Mouse (Mus musculus) midbrain, embryonic 12.5 days (tissue): ENCODE data around the gene Gpsm1. TPM values are rescaled to one million over a fixed set of nuclear protein-coding genes. Genes with fewer than 3 reads are reported as not detected.

ENCODE experiments used
- ATAC-seq: fragments of 200-750 bp; cut with Nextera tagmentation; 2 replicates; pipeline ENCODE4 v1.8.0; 2017; ENCODE audit warnings: low read depth, moderate TSS enrichment, moderate library complexity; ENCODE audit not compliant: low FRiP score
- H3K27ac ChIP-seq: fragments of 300-500 bp; sonication (generic); replicated peaks from 2 replicates; pipeline ENCODE4 v1.5.1; 2016; ENCODE audit warnings: mild to moderate bottlenecking
- H3K27me3 ChIP-seq: fragments of 300-500 bp; sonication (generic); 2 replicates; pipeline ENCODE4 v1.6.1; 2016; ENCODE audit warnings: mild to moderate bottlenecking
- H3K36me3 ChIP-seq: fragments of 300-500 bp; sonication (generic); 2 replicates; pipeline ENCODE4 v1.6.1; 2016
- H3K4me1 ChIP-seq: fragments of 300-500 bp; sonication (generic); 2 replicates; pipeline ENCODE4 v1.6.1; 2016
- H3K4me2 ChIP-seq: fragments of 300-500 bp; sonication (generic); replicated peaks from 2 replicates; pipeline ENCODE4 v1.6.1; 2016; ENCODE audit warnings: mild to moderate bottlenecking, moderate library complexity
- H3K4me3 ChIP-seq: fragments of 300-500 bp; sonication (generic); 2 replicates; pipeline ENCODE4 v1.5.1; 2016; ENCODE audit warnings: mild to moderate bottlenecking
- H3K9ac ChIP-seq: fragments of 300-500 bp; sonication (generic); replicated peaks from 2 replicates; pipeline ENCODE4 v1.6.1; 2016; ENCODE audit warnings: mild to moderate bottlenecking, moderate library complexity
- H3K9me3 ChIP-seq: fragments of 300-500 bp; sonication (generic); 2 replicates; pipeline ENCODE4 v1.6.1; 2016; ENCODE audit warnings: mild to moderate bottlenecking
- WGBS: fragments of 180-500 bp; shearing (Covaris S2); methylation state at CpG from one replicate; pipeline ENCODE4 v1.1.7; 2016; 5-methylcytosine and 5-hydroxymethylcytosine counted together
- polyA plus RNA-seq: library from polyadenylated mRNA; unstranded; fragments of >200 nt; fragmentation: Nextera tagmentation; extraction: Ambion mirVana; gene quantifications from 2 replicates; pipeline ENCODE4 v1.2.1, GENCODE M21; 2016

Gene Gpsm1
- polyA plus RNA-seq, 1 experiment from 2014 or later: 129 TPM

- ATAC-seq: no peak
- H3K36me3 ChIP-seq: peaks cover 72% of the 10 kb centered on the region
- 92% methylated on average over 2 of the region's 2 CpGs for WGBS
- no peak overlapping the region for H3K9ac ChIP-seq
- H3K4me3 ChIP-seq: no peak overlapping the region
- H3K27me3 ChIP-seq: no peaks in the 10 kb centered on the region
- peaks cover 12% of the 10 kb centered on the region for H3K4me1 ChIP-seq
- no peak overlapping the region for H3K27ac ChIP-seq
- no peaks in the 10 kb centered on the region for H3K9me3 ChIP-seq
- H3K4me2 ChIP-seq: no peak overlapping the region
Measured at GRCm38 (mm10) chr2:26324917-26325316, 9.6 kb downstream of the Gpsm1 start.

DNA sequence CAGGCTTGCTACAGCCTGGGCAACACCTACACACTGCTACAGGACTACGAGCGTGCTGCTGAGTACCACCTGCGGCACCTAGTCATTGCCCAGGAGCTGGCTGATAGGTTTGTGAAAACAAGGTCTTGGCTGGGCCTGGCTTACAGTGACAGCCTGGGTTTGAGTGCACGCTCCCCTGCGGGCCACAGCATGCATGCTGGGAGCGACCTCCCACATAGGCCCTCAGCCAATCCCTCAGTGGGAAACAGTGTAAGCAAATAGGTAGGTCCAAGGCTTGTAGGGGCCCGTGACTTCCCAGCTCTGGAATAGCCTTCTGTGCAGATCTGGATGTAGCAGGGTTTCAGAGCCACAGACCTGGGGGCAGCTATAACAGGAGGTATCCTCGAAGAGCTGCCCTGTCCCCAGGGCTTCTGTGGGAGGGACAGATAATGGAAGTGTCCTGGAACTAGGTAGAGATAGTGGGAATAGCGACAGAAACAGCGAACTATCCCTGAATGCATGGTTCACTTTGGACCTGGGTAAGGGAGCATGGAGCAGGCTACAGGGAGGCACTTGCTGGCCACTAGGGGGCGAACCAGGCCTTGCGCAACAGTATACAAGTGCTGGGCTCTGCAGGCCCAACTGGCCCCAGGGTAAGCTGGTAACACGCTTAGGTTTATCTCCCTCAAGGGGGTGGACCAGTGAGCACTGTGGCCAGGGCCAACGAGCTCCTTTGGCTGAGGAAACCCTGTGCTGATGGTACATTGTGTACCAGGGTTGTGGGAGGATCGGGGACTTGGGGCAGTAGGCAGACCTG lies 10.3 kb downstream of the Gpsm1 start:
- 72% methylated on average over 15 of the region's 15 CpGs for WGBS
- Histone ChIP-seq H3K27me3 (no peaks in the 10 kb centered on the region), H3K4me3 (no peak overlapping the region), H3K36me3 (peaks cover 75% of the 10 kb centered on the region), H3K9me3 (no peaks in the 10 kb centered on the region), H3K4me2 (no peak overlapping the region), H3K27ac (no peak overlapping the region), H3K4me1 (0 out of 2 replicates have a peak, but pooled peaks cover 6% of the 10 kb centered on the region), H3K9ac (no peak overlapping the region)
- ATAC-seq: peak; percentile 76

- WGBS: 93% methylated on average over 4 of the region's 4 CpGs
- no peaks in the 10 kb centered on the region for H3K9me3 ChIP-seq
- H3K4me3 ChIP-seq: no peak overlapping the region
- peaks cover 87% of the 10 kb centered on the region for H3K36me3 ChIP-seq
- H3K4me1 ChIP-seq: no peaks in the 10 kb centered on the region
- ATAC-seq: no peak
- no peak overlapping the region for H3K9ac ChIP-seq
- no peak overlapping the region for H3K4me2 ChIP-seq
- no peak overlapping the region for H3K27ac ChIP-seq
- no peaks in the 10 kb centered on the region for H3K27me3 ChIP-seq
Measured at GRCm38 (mm10) chr2:26327852-26328251, 12.5 kb downstream of the Gpsm1 start.

DNA sequence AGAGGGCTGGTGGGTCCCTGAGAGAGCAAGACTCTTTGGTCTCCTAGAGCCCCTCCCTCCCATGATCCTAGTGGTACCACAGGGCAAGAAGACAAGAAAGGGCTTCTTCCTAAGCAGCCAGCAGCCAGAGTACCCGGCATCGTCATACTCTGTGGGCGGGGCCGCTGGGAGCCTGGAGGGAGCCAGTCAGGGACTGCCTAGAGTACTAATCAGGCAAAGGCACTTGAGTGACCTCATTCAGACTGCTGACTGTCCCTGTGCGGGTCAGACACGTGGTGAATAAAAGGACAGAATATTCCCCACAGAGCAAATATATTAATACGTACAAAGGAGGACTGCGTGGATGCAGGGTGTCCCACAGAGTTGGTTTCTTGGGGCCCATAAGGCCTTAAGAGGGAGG lies 14.1 kb downstream of the Gpsm1 start:
- ATAC-seq: 0 out of 2 replicates have a peak, but pooled peaks have one; percentile 24
- Histone ChIP-seq H3K27me3 (no peaks in the 10 kb centered on the region), H3K36me3 (peaks cover 74% of the 10 kb centered on the region), H3K4me1 (no peaks in the 10 kb centered on the region), H3K9me3 (no peaks in the 10 kb centered on the region), H3K4me3 (no peak overlapping the region), H3K9ac (no peak overlapping the region), H3K4me2 (no peak overlapping the region), H3K27ac (peak overlapping the region; percentile 15; the same call in 1 of the 2 replicates)
- 60% methylated on average over 8 of the region's 8 CpGs for WGBS

- WGBS: 81% methylated on average over 4 of the region's 4 CpGs
- peaks cover 67% of the 10 kb centered on the region for H3K36me3 ChIP-seq
- H3K27me3 ChIP-seq: no peaks in the 10 kb centered on the region
- H3K27ac ChIP-seq: peak overlapping the region; percentile 15; the same call in 1 of the 2 replicates
- H3K4me1 ChIP-seq: no peaks in the 10 kb centered on the region
- no peak overlapping the region for H3K4me2 ChIP-seq
- ATAC-seq: 0 out of 2 replicates have a peak, but pooled peaks have one; percentile 24
- no peak overlapping the region for H3K4me3 ChIP-seq
- H3K9ac ChIP-seq: no peak overlapping the region
- H3K9me3 ChIP-seq: no peaks in the 10 kb centered on the region
Measured at GRCm38 (mm10) chr2:26330056-26330468, 14.7 kb downstream of the Gpsm1 start.

DNA sequence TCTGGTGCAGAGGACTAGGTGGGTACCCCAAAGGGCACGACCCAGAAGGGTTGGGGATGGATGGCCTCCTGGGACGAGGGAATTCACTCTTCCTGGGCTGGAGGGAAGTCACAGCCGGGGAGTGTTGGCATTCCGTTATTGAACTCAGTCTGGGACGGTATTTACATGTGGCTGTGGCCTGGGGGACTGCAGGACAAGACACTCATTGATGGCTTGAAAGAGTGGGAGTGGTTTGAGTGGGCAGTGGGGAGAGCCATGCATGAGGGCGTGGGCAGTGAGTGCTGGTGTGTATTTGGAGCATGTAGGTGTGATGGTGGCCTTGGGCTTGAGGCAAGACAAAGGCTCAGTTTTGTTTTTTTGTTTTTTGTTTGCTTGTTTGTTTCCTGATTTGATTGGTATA lies 15.4 kb downstream of the Gpsm1 start:
- no peaks in the 10 kb centered on the region for H3K4me1 ChIP-seq
- peaks cover 61% of the 10 kb centered on the region for H3K36me3 ChIP-seq
- H3K27me3 ChIP-seq: no peaks in the 10 kb centered on the region
- 79% methylated on average over 6 of the region's 6 CpGs for WGBS
- no peak for ATAC-seq
- 0 out of 2 replicates have a peak overlapping the region, but pooled peaks have one; percentile 10 for H3K27ac ChIP-seq
- H3K4me3 ChIP-seq: no peak overlapping the region
- no peak overlapping the region for H3K9ac ChIP-seq
- H3K4me2 ChIP-seq: no peak overlapping the region
- no peaks in the 10 kb centered on the region for H3K9me3 ChIP-seq

GRCm38 (mm10) chr2:26338302-26339203 lies 23.2 kb downstream of the Gpsm1 start:
- H3K36me3 ChIP-seq: peaks cover 51% of the 10 kb centered on the region
- no peak overlapping the region for H3K4me3 ChIP-seq
- WGBS: 82% methylated on average over 9 of the region's 13 CpGs

DNA sequence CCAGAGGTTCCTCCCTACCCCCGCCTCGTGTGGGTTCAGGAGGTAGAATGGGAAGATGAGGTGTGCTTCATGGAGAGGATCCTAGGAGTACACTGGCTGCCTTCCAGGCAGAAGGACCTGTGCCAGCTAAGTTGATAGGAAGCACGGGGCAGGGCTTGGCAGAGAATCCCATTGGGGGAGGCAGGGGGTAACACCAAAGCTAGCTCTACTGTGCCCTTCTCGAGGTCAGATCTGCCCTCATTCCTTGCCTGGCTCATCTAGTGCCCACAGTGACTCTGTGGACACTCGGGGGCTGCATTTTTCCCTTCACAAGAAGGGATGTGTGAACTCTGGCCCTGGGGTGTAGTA lies 23.9 kb downstream of the Gpsm1 start:
- no peak for ATAC-seq

More at GRCm38 (mm10) chr2:26338302-26339203, 23.2 kb downstream of the Gpsm1 start:
- H3K27ac ChIP-seq: no peak overlapping the region
- H3K27me3 ChIP-seq: no peaks in the 10 kb centered on the region
- H3K9ac ChIP-seq: no peak overlapping the region
- ATAC-seq: no peak
- no peak overlapping the region for H3K4me2 ChIP-seq
- H3K4me1 ChIP-seq: no peaks in the 10 kb centered on the region
- no peaks in the 10 kb centered on the region for H3K9me3 ChIP-seq

GRCm38 (mm10) chr2:26341510-26341981 lies 26.2 kb downstream of the Gpsm1 start:
- WGBS: 93% methylated on average over 2 of the region's 2 CpGs
- Histone ChIP-seq H3K36me3 (peaks cover 81% of the 10 kb centered on the region), H3K27ac (no peak overlapping the region), H3K4me1 (no peaks in the 10 kb centered on the region), H3K4me3 (no peak overlapping the region), H3K9ac (no peak overlapping the region), H3K27me3 (no peaks in the 10 kb centered on the region), H3K9me3 (no peaks in the 10 kb centered on the region), H3K4me2 (no peak overlapping the region)
- no peak for ATAC-seq

More for the DNA sequence above, 23.9 kb downstream of the Gpsm1 start:
- Histone ChIP-seq H3K9ac (no peak overlapping the region), H3K27me3 (no peaks in the 10 kb centered on the region), H3K4me1 (no peaks in the 10 kb centered on the region), H3K4me2 (no peak overlapping the region), H3K4me3 (no peak overlapping the region), H3K36me3 (peaks cover 57% of the 10 kb centered on the region), H3K9me3 (no peaks in the 10 kb centered on the region), H3K27ac (no peak overlapping the region)
- WGBS: 87% methylated on average over 5 of the region's 5 CpGs

DNA sequence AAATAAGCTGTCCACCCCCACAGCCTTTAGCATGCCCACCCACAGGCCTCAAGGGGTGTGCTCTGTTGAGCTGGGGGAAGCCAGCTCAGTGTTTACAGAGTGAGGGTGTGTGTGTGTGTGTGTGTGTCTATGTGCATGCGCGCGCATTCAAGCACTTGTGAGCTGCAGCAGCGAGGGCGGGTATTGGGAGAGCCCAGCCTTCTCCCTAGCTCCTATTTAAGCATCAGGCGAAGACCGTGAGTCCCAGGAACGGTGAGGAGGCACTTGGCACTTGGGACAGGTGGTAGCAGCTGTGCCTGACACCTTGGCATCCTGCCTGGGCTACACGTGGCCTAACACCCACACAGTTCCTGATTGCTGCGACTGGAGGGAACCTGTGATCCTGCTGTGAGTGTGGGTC lies 26.7 kb downstream of the Gpsm1 start:
- H3K27me3 ChIP-seq: no peaks in the 10 kb centered on the region
- H3K36me3 ChIP-seq: peaks cover 86% of the 10 kb centered on the region
- ATAC-seq: no peak
- H3K4me1 ChIP-seq: no peaks in the 10 kb centered on the region
- H3K9me3 ChIP-seq: no peaks in the 10 kb centered on the region
- no peak overlapping the region for H3K9ac ChIP-seq
- no peak overlapping the region for H3K4me2 ChIP-seq
- H3K27ac ChIP-seq: peak overlapping the region; percentile 30; the same call in 1 of the 2 replicates
- WGBS: 91% methylated on average over 10 of the region's 10 CpGs
- H3K4me3 ChIP-seq: no peak overlapping the region

- H3K4me2 ChIP-seq: no peak overlapping the region
- no peak overlapping the region for H3K4me3 ChIP-seq
- peaks cover 94% of the 10 kb centered on the region for H3K36me3 ChIP-seq
- H3K9ac ChIP-seq: no peak overlapping the region
- 79% methylated on average over 11 of the region's 11 CpGs for WGBS
- peak overlapping the region; percentile 30; the same call in 1 of the 2 replicates for H3K27ac ChIP-seq
- H3K27me3 ChIP-seq: no peaks in the 10 kb centered on the region
- H3K9me3 ChIP-seq: no peaks in the 10 kb centered on the region
- H3K4me1 ChIP-seq: no peaks in the 10 kb centered on the region
- no peak for ATAC-seq
Measured at GRCm38 (mm10) chr2:26342609-26343490, 27.5 kb downstream of the Gpsm1 start.
